Mouse (Mus musculus) forebrain, embryonic 10.5 days (tissue): Measurements from ENCODE around the gene Cyp2c23. TPM values are rescaled to one million over a fixed set of nuclear protein-coding genes. Genes with fewer than 3 reads are reported as not detected.
A peak's percentile ranks its signal among the peaks of the same experiment; 100 is the strongest.

Source experiments
- DNase-seq: peaks from one replicate; pipeline ENCODE4 v3.0.0-alpha.2; 2017; ENCODE audit warnings: low spot score; ENCODE audit errors: extremely low spot score
- H3K27ac ChIP-seq: fragments of 300-500 bp; sonication (generic); 2 replicates; pipeline ENCODE4 v1.5.1; 2016; ENCODE audit warnings: mild to moderate bottlenecking
- H3K27me3 ChIP-seq: fragments of 300-500 bp; sonication (generic); 2 replicates; pipeline ENCODE4 v1.6.1; 2016; ENCODE audit warnings: mild to moderate bottlenecking; ENCODE audit not compliant: poor library complexity, severe bottlenecking
- H3K36me3 ChIP-seq: fragments of 300-500 bp; sonication (generic); replicated peaks from 2 replicates; pipeline ENCODE4 v1.6.1; 2016; ENCODE audit warnings: mild to moderate bottlenecking, moderate library complexity
- H3K4me1 ChIP-seq: fragments of 300-500 bp; sonication (generic); 2 replicates; pipeline ENCODE4 v1.6.1; 2016
- H3K4me3 ChIP-seq: fragments of 300-500 bp; sonication (generic); 2 replicates; pipeline ENCODE4 v1.5.1; 2016; ENCODE audit warnings: mild to moderate bottlenecking, moderate library complexity
- H3K9me3 ChIP-seq: fragments of 300-500 bp; sonication (generic); 2 replicates; pipeline ENCODE4 v1.6.1; 2016; ENCODE audit warnings: mild to moderate bottlenecking, moderate library complexity
- WGBS: fragments of 180-500 bp; shearing (Covaris S2); methylation state at CpG from one replicate; pipeline ENCODE4 v1.1.7; 2016; 5-methylcytosine and 5-hydroxymethylcytosine counted together
- polyA plus RNA-seq: library from polyadenylated mRNA; unstranded; fragments of >200 nt; fragmentation: Nextera tagmentation; extraction: Ambion mirVana; gene quantifications from 2 replicates; pipeline ENCODE4 v1.2.1, GENCODE M21; 2016

Cyp2c23 gene
- polyA plus RNA-seq, 1 experiment from 2014 or later: not detected

GRCm38 (mm10) chr19:43981992-43982391 is 47.0 kb downstream of the Cyp2c23 start:
- Histone ChIP-seq H3K27ac (no peak overlapping the region), H3K9me3 (no peaks in the 10 kb centered on the region), H3K4me1 (peaks cover 14% of the 10 kb centered on the region), H3K36me3 (no peaks in the 10 kb centered on the region), H3K27me3 (peaks cover 21% of the 10 kb centered on the region), H3K4me3 (no peak overlapping the region)
- no peak for DNase-seq
- 96% methylated on average over 5 of the region's 5 CpGs for WGBS

- DNase-seq: no peak
- Histone ChIP-seq H3K4me1 (peaks cover 6% of the 10 kb centered on the region), H3K36me3 (no peaks in the 10 kb centered on the region), H3K27me3 (peaks cover 9% of the 10 kb centered on the region), H3K27ac (no peak overlapping the region), H3K9me3 (no peaks in the 10 kb centered on the region), H3K4me3 (no peak overlapping the region)
- 96% methylated on average over 17 of the region's 17 CpGs for WGBS
Measured at GRCm38 (mm10) chr19:43980711-43981110, 48.3 kb downstream of the Cyp2c23 start.

- 88% methylated on average over 3 of the region's 3 CpGs for WGBS
- no peaks in the 10 kb centered on the region for H3K9me3 ChIP-seq
- DNase-seq: no peak
- H3K27ac ChIP-seq: no peak overlapping the region
- no peaks in the 10 kb centered on the region for H3K27me3 ChIP-seq
- no peaks in the 10 kb centered on the region for H3K36me3 ChIP-seq
- H3K4me1 ChIP-seq: no peaks in the 10 kb centered on the region
- H3K4me3 ChIP-seq: no peak overlapping the region
Measured at GRCm38 (mm10) chr19:43977799-43978198, 51.2 kb downstream of the Cyp2c23 start.

- no peak for DNase-seq
- WGBS: 82% methylated on average over 6 of the region's 6 CpGs
- H3K36me3 ChIP-seq: no peaks in the 10 kb centered on the region
- H3K27ac ChIP-seq: no peak overlapping the region
- H3K4me1 ChIP-seq: no peaks in the 10 kb centered on the region
- H3K4me3 ChIP-seq: no peak overlapping the region
- no peaks in the 10 kb centered on the region for H3K27me3 ChIP-seq
- H3K9me3 ChIP-seq: no peaks in the 10 kb centered on the region
Measured at GRCm38 (mm10) chr19:43976661-43977060, 52.3 kb downstream of the Cyp2c23 start.

- Histone ChIP-seq H3K36me3 (no peaks in the 10 kb centered on the region), H3K27ac (no peak overlapping the region)
- 86% methylated on average over 6 of the region's 6 CpGs for WGBS
Measured at GRCm38 (mm10) chr19:43974221-43974620, 54.8 kb downstream of the Cyp2c23 start.

GRCm38 (mm10) chr19:43973711-43974110 is 55.3 kb downstream of the Cyp2c23 start:
- no peak overlapping the region for H3K4me3 ChIP-seq
- no peak for DNase-seq
- H3K27ac ChIP-seq: no peak overlapping the region
- peaks cover under 1% of the 10 kb centered on the region; the same call in 1 of the 2 replicates for H3K4me1 ChIP-seq
- 92% methylated on average over 9 of the region's 9 CpGs for WGBS
- no peaks in the 10 kb centered on the region for H3K36me3 ChIP-seq
- no peaks in the 10 kb centered on the region for H3K27me3 ChIP-seq
- no peaks in the 10 kb centered on the region for H3K9me3 ChIP-seq

More at GRCm38 (mm10) chr19:43974221-43974620, 54.8 kb downstream of the Cyp2c23 start:
- Histone ChIP-seq H3K4me1 (no peaks in the 10 kb centered on the region), H3K27me3 (no peaks in the 10 kb centered on the region), H3K9me3 (no peaks in the 10 kb centered on the region), H3K4me3 (no peak overlapping the region)
- DNase-seq: no peak

- WGBS: 96% methylated on average over 8 of the region's 8 CpGs
- H3K27me3 ChIP-seq: no peaks in the 10 kb centered on the region
- H3K4me1 ChIP-seq: peaks cover 12% of the 10 kb centered on the region
- H3K9me3 ChIP-seq: no peaks in the 10 kb centered on the region
- no peak for DNase-seq
- H3K4me3 ChIP-seq: no peak overlapping the region
- H3K36me3 ChIP-seq: no peaks in the 10 kb centered on the region
- H3K27ac ChIP-seq: no peak overlapping the region
Measured at GRCm38 (mm10) chr19:43972129-43972528, 56.9 kb downstream of the Cyp2c23 start.

- H3K4me3 ChIP-seq: no peak overlapping the region
- no peak for DNase-seq
- WGBS: 58% methylated on average over 10 of the region's 11 CpGs
- peaks cover 16% of the 10 kb centered on the region for H3K4me1 ChIP-seq
- no peaks in the 10 kb centered on the region for H3K36me3 ChIP-seq
- H3K27ac ChIP-seq: 0 out of 2 replicates have a peak overlapping the region, but pooled peaks have one; percentile 7
- H3K27me3 ChIP-seq: peaks cover 8% of the 10 kb centered on the region; the same call in 1 of the 2 replicates
- no peaks in the 10 kb centered on the region for H3K9me3 ChIP-seq
Measured at GRCm38 (mm10) chr19:43968436-43969026, 60.5 kb downstream of the Cyp2c23 start.

GRCm38 (mm10) chr19:43966481-43966880 is 62.5 kb downstream of the Cyp2c23 start:
- Histone ChIP-seq H3K9me3 (no peaks in the 10 kb centered on the region), H3K27me3 (peaks cover 8% of the 10 kb centered on the region; the same call in 1 of the 2 replicates), H3K36me3 (no peaks in the 10 kb centered on the region), H3K4me3 (no peak overlapping the region), H3K27ac (no peak overlapping the region), H3K4me1 (peaks cover 18% of the 10 kb centered on the region)
- no peak for DNase-seq
- 81% methylated on average over 2 of the region's 2 CpGs for WGBS

GRCm38 (mm10) chr19:43965496-43966085 is 63.4 kb downstream of the Cyp2c23 start:
- Histone ChIP-seq H3K27ac (no peak overlapping the region), H3K4me3 (no peak overlapping the region), H3K27me3 (peaks cover 8% of the 10 kb centered on the region; the same call in 1 of the 2 replicates), H3K36me3 (no peaks in the 10 kb centered on the region), H3K9me3 (peaks cover 3% of the 10 kb centered on the region; the same call in 1 of the 2 replicates), H3K4me1 (peaks cover 18% of the 10 kb centered on the region)
- no peak for DNase-seq
- 90% methylated on average over 11 of the region's 11 CpGs for WGBS

GRCm38 (mm10) chr19:43962795-43963194 is 66.2 kb downstream of the Cyp2c23 start:
- DNase-seq: no peak
- Histone ChIP-seq H3K27ac (no peak overlapping the region), H3K27me3 (peaks cover 8% of the 10 kb centered on the region; the same call in 1 of the 2 replicates), H3K4me3 (no peak overlapping the region), H3K9me3 (peaks cover 3% of the 10 kb centered on the region; the same call in 1 of the 2 replicates), H3K36me3 (no peaks in the 10 kb centered on the region), H3K4me1 (peaks cover 10% of the 10 kb centered on the region; the same call in 1 of the 2 replicates)
- 82% methylated on average over 9 of the region's 9 CpGs for WGBS

- Histone ChIP-seq H3K27me3 (peaks cover 8% of the 10 kb centered on the region; the same call in 1 of the 2 replicates), H3K4me1 (peaks cover 16% of the 10 kb centered on the region; the same call in 1 of the 2 replicates), H3K36me3 (no peaks in the 10 kb centered on the region), H3K27ac (no peak overlapping the region), H3K9me3 (peaks cover 3% of the 10 kb centered on the region; the same call in 1 of the 2 replicates), H3K4me3 (no peak overlapping the region)
- DNase-seq: no peak
- WGBS: 85% methylated on average over 2 of the region's 2 CpGs
Measured at GRCm38 (mm10) chr19:43961185-43961584, 67.8 kb downstream of the Cyp2c23 start.

GRCm38 (mm10) chr19:43960014-43960413 is 69.0 kb downstream of the Cyp2c23 start:
- no peak for DNase-seq
- Histone ChIP-seq H3K4me3 (no peak overlapping the region), H3K27ac (no peak overlapping the region), H3K9me3 (peaks cover 3% of the 10 kb centered on the region; the same call in 1 of the 2 replicates), H3K4me1 (peaks cover 16% of the 10 kb centered on the region; the same call in 1 of the 2 replicates), H3K36me3 (no peaks in the 10 kb centered on the region), H3K27me3 (no peaks in the 10 kb centered on the region)
- 92% methylated on average over 11 of the region's 11 CpGs for WGBS
